Mouse (Mus musculus) left cerebral cortex, adult 8-10 months (tissue): Measurements from ENCODE around the gene Snapc3. TPM values are rescaled to one million over a fixed set of nuclear protein-coding genes. Genes with fewer than 3 reads are reported as not detected.
A peak's percentile ranks its signal among the peaks of the same experiment; 100 is the strongest.

Experiments
- DNase-seq, 2 experiments: peaks; one replicate each; pipeline ENCODE4 v3.0.0; 2022; ENCODE audit warnings: low spot score in 2 of 2
- total RNA-seq, 4 experiments: library from RNA; stranded (reverse); gene quantifications; 2 replicates each; pipeline ENCODE4 v1.2.4; 2022

The Snapc3 gene
- 10 to 100 TPM; 33.7 to 38.5 (median 35.4) TPM for total RNA-seq

- peak; percentile 88 to 95 for DNase-seq
These were observed at the start of gene Snapc3 for GRCm38 (mm10) chr4:83417160-83417819. Gene Snapc3, plus strand, starts transcription at chr4:83417724.

- DNase-seq = no peak
These were observed 44.1 kb upstream of the Snapc3 start for GRCm38 (mm10) chr4:83373381-83373780.

- no peak for DNase-seq
These were observed 41.9 kb upstream of the Snapc3 start for GRCm38 (mm10) chr4:83375650-83376049.

- DNase-seq = no peak
These were observed 41.0 kb upstream of the Snapc3 start for GRCm38 (mm10) chr4:83376461-83377015.

GRCm38 (mm10) chr4:83379036-83379435 is 38.5 kb upstream of the Snapc3 start:
- DNase-seq = no peak

- DNase-seq = no peak
These were observed 37.8 kb upstream of the Snapc3 start for GRCm38 (mm10) chr4:83379746-83380145.

GRCm38 (mm10) chr4:83380266-83380665 is 37.3 kb upstream of the Snapc3 start:
- DNase-seq = no peak

- no peak for DNase-seq
These were observed 33.5 kb upstream of the Snapc3 start for GRCm38 (mm10) chr4:83383899-83384490.

GRCm38 (mm10) chr4:83385091-83385490 is 32.4 kb upstream of the Snapc3 start:
- no peak for DNase-seq

- DNase-seq = no peak
These were observed 27.0 kb upstream of the Snapc3 start for GRCm38 (mm10) chr4:83390551-83390950.

GRCm38 (mm10) chr4:83391956-83392355 is 25.6 kb upstream of the Snapc3 start:
- DNase-seq = no peak

- DNase-seq = no peak
These were observed 23.8 kb upstream of the Snapc3 start for GRCm38 (mm10) chr4:83393733-83394132.

GRCm38 (mm10) chr4:83396346-83396745 is 21.2 kb upstream of the Snapc3 start:
- no peak for DNase-seq

- DNase-seq = no peak
These were observed 20.3 kb upstream of the Snapc3 start for GRCm38 (mm10) chr4:83396996-83397770.

GRCm38 (mm10) chr4:83398527-83398926 is 19.0 kb upstream of the Snapc3 start:
- no peak for DNase-seq

- no peak for DNase-seq
These were observed 16.6 kb upstream of the Snapc3 start for GRCm38 (mm10) chr4:83400691-83401595.

- no peak for DNase-seq
These were observed 15.8 kb upstream of the Snapc3 start for GRCm38 (mm10) chr4:83401712-83402111.

GRCm38 (mm10) chr4:83407688-83408087 is 9.8 kb upstream of the Snapc3 start:
- no peak for DNase-seq

GRCm38 (mm10) chr4:83409867-83410505 is 7.5 kb upstream of the Snapc3 start:
- no peak for DNase-seq

GRCm38 (mm10) chr4:83412060-83412459 is 5.5 kb upstream of the Snapc3 start:
- DNase-seq = no peak
